Mouse (Mus musculus) neural tube, embryonic 14.5 days (tissue): ENCODE data around the gene Hnrnpu. TPM values are rescaled to one million over a fixed set of nuclear protein-coding genes. Genes with fewer than 3 reads are reported as not detected.
A peak's percentile ranks its signal among the peaks of the same experiment; 100 is the strongest.

ENCODE experiments used
- ATAC-seq: fragments of 200-750 bp; cut with Nextera tagmentation; 2 replicates; pipeline ENCODE4 v1.8.0; 2017; ENCODE audit warnings: low read depth, mild to moderate bottlenecking, moderate TSS enrichment, moderate library complexity
- H3K27ac ChIP-seq: fragments of 300-500 bp; sonication (generic); 2 replicates; pipeline ENCODE4 v1.5.1; 2014; ENCODE audit warnings: low read depth, mild to moderate bottlenecking, control low read depth, low read length, moderate library complexity, mixed read lengths
- H3K27me3 ChIP-seq: fragments of 300-500 bp; sonication (generic); 2 replicates; pipeline ENCODE4 v1.6.1; 2014; ENCODE audit warnings: low read length; ENCODE audit not compliant: control insufficient read depth, insufficient read depth
- H3K36me3 ChIP-seq: fragments of 300-500 bp; sonication (generic); 2 replicates; pipeline ENCODE4 v1.6.1; 2014; ENCODE audit warnings: low read length, mixed read lengths; ENCODE audit not compliant: control insufficient read depth, insufficient read depth
- H3K4me1 ChIP-seq: fragments of 300-500 bp; sonication (generic); 2 replicates; pipeline ENCODE4 v1.6.1; 2014; ENCODE audit warnings: low read length; ENCODE audit not compliant: control insufficient read depth, insufficient read depth
- H3K4me2 ChIP-seq: fragments of 300-500 bp; sonication (generic); 2 replicates; pipeline ENCODE4 v1.6.1; 2014; ENCODE audit warnings: mild to moderate bottlenecking, low read depth, low read length, control low read depth
- H3K4me3 ChIP-seq: fragments of 300-500 bp; sonication (generic); 2 replicates; pipeline ENCODE4 v1.5.1; 2014; ENCODE audit warnings: low read depth, low read length, control low read depth, mixed read lengths
- H3K9ac ChIP-seq: fragments of 300-500 bp; sonication (generic); replicated peaks from 2 replicates; pipeline ENCODE4 v1.6.1; 2014; ENCODE audit warnings: low read depth, mild to moderate bottlenecking, control low read depth, low read length, mixed read lengths
- H3K9me3 ChIP-seq: fragments of 300-500 bp; sonication (generic); 2 replicates; pipeline ENCODE4 v1.6.1; 2016; ENCODE audit warnings: low read length; ENCODE audit not compliant: control insufficient read depth
- WGBS: fragments of 180-500 bp; shearing (Covaris S2); extraction: QIAGEN DNeasy Blood & Tissue Kit; methylation state at CpG from one replicate; pipeline ENCODE4 v1.1.7; 2014; 5-methylcytosine and 5-hydroxymethylcytosine counted together
- polyA plus RNA-seq: library from polyadenylated mRNA; unstranded; fragments of >200 nt; fragmentation: Nextera tagmentation; extraction: Ambion mirVana; gene quantifications from 2 replicates; pipeline ENCODE4 v1.2.1, GENCODE M21; 2014

Hnrnpu gene
- polyA plus RNA-seq, 1 experiment from 2014 or later: 267 TPM

- Histone ChIP-seq H3K27me3 (no peaks in the 10 kb centered on the region), H3K4me1 (peaks cover 11% of the 10 kb centered on the region), H3K36me3 (peaks cover 70% of the 10 kb centered on the region), H3K27ac (no peak overlapping the region), H3K4me2 (no peak overlapping the region), H3K4me3 (no peak overlapping the region), H3K9me3 (no peaks in the 10 kb centered on the region), H3K9ac (no peak overlapping the region)
- ATAC-seq: no peak
- 69% methylated on average over 6 of the region's 6 CpGs for WGBS
These were observed 7.7 kb downstream of the Hnrnpu start for GRCm38 (mm10) chr1:178329946-178330345.

- H3K27me3 ChIP-seq: no peaks in the 10 kb centered on the region
- H3K9me3 ChIP-seq: no peaks in the 10 kb centered on the region
- no peak overlapping the region for H3K4me2 ChIP-seq
- H3K4me1 ChIP-seq: peaks cover 4% of the 10 kb centered on the region
- no peak overlapping the region for H3K27ac ChIP-seq
- H3K36me3 ChIP-seq: peaks cover 68% of the 10 kb centered on the region
- ATAC-seq: no peak
- no peak overlapping the region for H3K4me3 ChIP-seq
- H3K9ac ChIP-seq: no peak overlapping the region
- 88% methylated on average over 5 of the region's 5 CpGs for WGBS
These were observed 8.6 kb downstream of the Hnrnpu start for GRCm38 (mm10) chr1:178329017-178329416.

GRCm38 (mm10) chr1:178326950-178327349 lies 10.6 kb downstream of the Hnrnpu start:
- ATAC-seq: no peak
- Histone ChIP-seq H3K4me2 (no peak overlapping the region), H3K4me1 (peaks cover 1% of the 10 kb centered on the region; the same call in 1 of the 2 replicates), H3K9ac (no peak overlapping the region), H3K4me3 (no peak overlapping the region), H3K27me3 (no peaks in the 10 kb centered on the region), H3K9me3 (no peaks in the 10 kb centered on the region), H3K27ac (no peak overlapping the region), H3K36me3 (peaks cover 67% of the 10 kb centered on the region)
- WGBS: 84% methylated on average over 1 of the region's 1 CpGs

- H3K4me2 ChIP-seq: no peak overlapping the region
- H3K4me3 ChIP-seq: no peak overlapping the region
- H3K27ac ChIP-seq: no peak overlapping the region
- H3K9me3 ChIP-seq: no peaks in the 10 kb centered on the region
- H3K9ac ChIP-seq: no peak overlapping the region
- whole genome bisulfite sequencing: 93% methylated on average over 1 of the region's 1 CpGs
- H3K4me1 ChIP-seq: peaks cover 7% of the 10 kb centered on the region
- no peaks in the 10 kb centered on the region for H3K27me3 ChIP-seq
- peaks cover 65% of the 10 kb centered on the region for H3K36me3 ChIP-seq
- ATAC-seq: no peak
These were observed 11.2 kb downstream of the Hnrnpu start for GRCm38 (mm10) chr1:178326357-178326756.

GRCm38 (mm10) chr1:178324568-178324967 lies 13.0 kb downstream of the Hnrnpu start:
- Histone ChIP-seq H3K27me3 (no peaks in the 10 kb centered on the region), H3K4me2 (no peak overlapping the region), H3K9me3 (no peaks in the 10 kb centered on the region), H3K4me3 (no peak overlapping the region), H3K9ac (no peak overlapping the region), H3K36me3 (peaks cover 47% of the 10 kb centered on the region), H3K27ac (no peak overlapping the region), H3K4me1 (peaks cover 22% of the 10 kb centered on the region)
- 91% methylated on average over 1 of the region's 1 CpGs for WGBS
- no peak for ATAC-seq

- no peak overlapping the region; the same call in 1 of the 2 replicates for H3K4me3 ChIP-seq
- H3K4me1 ChIP-seq: peaks cover 22% of the 10 kb centered on the region
- no peaks in the 10 kb centered on the region for H3K9me3 ChIP-seq
- no peak overlapping the region for H3K27ac ChIP-seq
- H3K36me3 ChIP-seq: peaks cover 37% of the 10 kb centered on the region
- H3K9ac ChIP-seq: no peak overlapping the region
- 81% methylated on average over 1 of the region's 1 CpGs for WGBS
- no peak overlapping the region for H3K4me2 ChIP-seq
- H3K27me3 ChIP-seq: no peaks in the 10 kb centered on the region
- ATAC-seq: no peak
These were observed 14.4 kb downstream of the Hnrnpu start for GRCm38 (mm10) chr1:178323235-178323634.

GRCm38 (mm10) chr1:178321730-178322357 lies 15.8 kb downstream of the Hnrnpu start:
- Histone ChIP-seq H3K4me3 (no peak overlapping the region), H3K27ac (no peak overlapping the region), H3K9ac (no peak overlapping the region), H3K4me1 (peaks cover 26% of the 10 kb centered on the region), H3K9me3 (no peaks in the 10 kb centered on the region), H3K27me3 (no peaks in the 10 kb centered on the region), H3K4me2 (no peak overlapping the region; the same call in 1 of the 2 replicates), H3K36me3 (peaks cover 26% of the 10 kb centered on the region)
- no peak for ATAC-seq
- WGBS: 61% methylated on average over 4 of the region's 4 CpGs

GRCm38 (mm10) chr1:178320723-178321590 lies 16.6 kb downstream of the Hnrnpu start:
- 46% methylated on average over 5 of the region's 5 CpGs for WGBS
- H3K27me3 ChIP-seq: no peaks in the 10 kb centered on the region
- H3K36me3 ChIP-seq: peaks cover 21% of the 10 kb centered on the region
- H3K4me1 ChIP-seq: peaks cover 26% of the 10 kb centered on the region
- H3K9me3 ChIP-seq: no peaks in the 10 kb centered on the region
- peak overlapping the region; percentile 100; the same call in 1 of the 2 replicates for H3K27ac ChIP-seq
- peak overlapping the region; percentile 64 for H3K4me3 ChIP-seq
- peak overlapping the region; percentile 94 for H3K4me2 ChIP-seq
- peak overlapping the region; percentile 83; the same call in 1 of the 2 replicates for H3K9ac ChIP-seq
- no peak for ATAC-seq
